Mouse (Mus musculus): ENCODE measurements around the gene Rnls. TPM values are rescaled to one million over a fixed set of nuclear protein-coding genes. Genes with fewer than 3 reads are reported as not detected.

Rnls gene
- polyA plus RNA-seq, 1 experiment from 2014 or later: 7.5 TPM

- peak overlapping the region; percentile 89 for H3K27ac ChIP-seq (ENCODE audit: low read length)
- no peak overlapping the region for H3K4me3 ChIP-seq (ENCODE audit: low read length)
- H3K36me3 ChIP-seq (ENCODE audit: control insufficient read depth, insufficient read depth, low read length): no peaks in the 10 kb centered on the region
- no peaks in the 10 kb centered on the region for H3K27me3 ChIP-seq (ENCODE audit: control insufficient read depth, insufficient read depth, low read depth, low read length)
- 57% methylated on average over 7 of the region's 7 CpGs for WGBS
- no peak for ATAC-seq (ENCODE audit: low read depth)
- H3K4me1 ChIP-seq (replicated peaks; ENCODE audit: control insufficient read depth, insufficient read depth, low read length): peaks cover 7% of the 10 kb centered on the region
- no peaks in the 10 kb centered on the region for H3K9me3 ChIP-seq (ENCODE audit: control insufficient read depth, low read length)
- H3K4me2 ChIP-seq (ENCODE audit: low read depth, low read length): no peak overlapping the region
- no peak overlapping the region for H3K9ac ChIP-seq (ENCODE audit: low read length)
Measured at GRCm38 (mm10) chr19:33109141-33109540, 283.0 kb downstream of the Rnls start.

- no peak overlapping the region for H3K27ac ChIP-seq (ENCODE audit: low read length)
- no peak for ATAC-seq (ENCODE audit: low read depth)
Measured at GRCm38 (mm10) chr19:33103851-33104250, 288.2 kb downstream of the Rnls start.

GRCm38 (mm10) chr19:33102783-33103139, 289.3 kb downstream of the Rnls start:
- H3K9me3 ChIP-seq (ENCODE audit: control insufficient read depth, low read length): no peaks in the 10 kb centered on the region
- no peak overlapping the region for H3K4me3 ChIP-seq (ENCODE audit: low read length)
- ATAC-seq (ENCODE audit: low read depth): peak; percentile 78
- no peaks in the 10 kb centered on the region for H3K27me3 ChIP-seq (ENCODE audit: control insufficient read depth, insufficient read depth, low read depth, low read length)
- H3K27ac ChIP-seq (ENCODE audit: low read length): no peak overlapping the region; the same call in 1 of the 2 replicates
- H3K36me3 ChIP-seq (ENCODE audit: control insufficient read depth, insufficient read depth, low read length): no peaks in the 10 kb centered on the region
- peaks cover 11% of the 10 kb centered on the region for H3K4me1 ChIP-seq (replicated peaks; ENCODE audit: control insufficient read depth, insufficient read depth, low read length)
- 45% methylated on average over 7 of the region's 7 CpGs for WGBS
- H3K4me2 ChIP-seq (ENCODE audit: low read depth, low read length): no peak overlapping the region
- no peak overlapping the region for H3K9ac ChIP-seq (ENCODE audit: low read length)

More at GRCm38 (mm10) chr19:33103851-33104250, 288.2 kb downstream of the Rnls start:
- Histone ChIP-seq H3K9ac (ENCODE audit: low read length) (no peak overlapping the region), H3K27me3 (ENCODE audit: control insufficient read depth, insufficient read depth, low read depth, low read length) (no peaks in the 10 kb centered on the region), H3K4me2 (ENCODE audit: low read depth, low read length) (no peak overlapping the region), H3K4me3 (ENCODE audit: low read length) (no peak overlapping the region), H3K36me3 (ENCODE audit: control insufficient read depth, insufficient read depth, low read length) (no peaks in the 10 kb centered on the region), H3K4me1 (replicated peaks; ENCODE audit: control insufficient read depth, insufficient read depth, low read length) (peaks cover 11% of the 10 kb centered on the region), H3K9me3 (ENCODE audit: control insufficient read depth, low read length) (no peaks in the 10 kb centered on the region)
- WGBS: 88% methylated on average over 6 of the region's 6 CpGs

GRCm38 (mm10) chr19:33102008-33102782, 289.9 kb downstream of the Rnls start:
- ATAC-seq (ENCODE audit: low read depth): peak; percentile 59
- H3K36me3 ChIP-seq (ENCODE audit: control insufficient read depth, insufficient read depth, low read length): no peaks in the 10 kb centered on the region
- H3K4me1 ChIP-seq (replicated peaks; ENCODE audit: control insufficient read depth, insufficient read depth, low read length): peaks cover 11% of the 10 kb centered on the region
- H3K27ac ChIP-seq (ENCODE audit: low read length): peak overlapping the region; percentile 25; the same call in 1 of the 2 replicates
- 54% methylated on average over 7 of the region's 7 CpGs for WGBS
- no peak overlapping the region for H3K9ac ChIP-seq (ENCODE audit: low read length)
- H3K9me3 ChIP-seq (ENCODE audit: control insufficient read depth, low read length): no peaks in the 10 kb centered on the region
- no peak overlapping the region for H3K4me2 ChIP-seq (ENCODE audit: low read depth, low read length)
- H3K4me3 ChIP-seq (ENCODE audit: low read length): no peak overlapping the region
- no peaks in the 10 kb centered on the region for H3K27me3 ChIP-seq (ENCODE audit: control insufficient read depth, insufficient read depth, low read depth, low read length)

- no peaks in the 10 kb centered on the region for H3K36me3 ChIP-seq (ENCODE audit: control insufficient read depth, insufficient read depth, low read length)
- H3K9ac ChIP-seq (ENCODE audit: low read length): no peak overlapping the region
- ATAC-seq (ENCODE audit: low read depth): no peak
- no peaks in the 10 kb centered on the region for H3K27me3 ChIP-seq (ENCODE audit: control insufficient read depth, insufficient read depth, low read depth, low read length)
- H3K27ac ChIP-seq (ENCODE audit: low read length): no peak overlapping the region
- H3K4me1 ChIP-seq (replicated peaks; ENCODE audit: control insufficient read depth, insufficient read depth, low read length): peaks cover 11% of the 10 kb centered on the region
- H3K4me2 ChIP-seq (ENCODE audit: low read depth, low read length): no peak overlapping the region
- H3K9me3 ChIP-seq (ENCODE audit: control insufficient read depth, low read length): no peaks in the 10 kb centered on the region
- no peak overlapping the region for H3K4me3 ChIP-seq (ENCODE audit: low read length)
- 47% methylated on average over 13 of the region's 13 CpGs for WGBS
Measured at GRCm38 (mm10) chr19:33101093-33102007, 290.7 kb downstream of the Rnls start.

GRCm38 (mm10) chr19:33100598-33100997, 291.5 kb downstream of the Rnls start:
- 75% methylated on average over 3 of the region's 3 CpGs for whole genome bisulfite sequencing
- Histone ChIP-seq H3K9me3 (ENCODE audit: control insufficient read depth, low read length) (no peaks in the 10 kb centered on the region), H3K9ac (ENCODE audit: low read length) (no peak overlapping the region), H3K4me3 (ENCODE audit: low read length) (no peak overlapping the region), H3K27ac (ENCODE audit: low read length) (no peak overlapping the region), H3K36me3 (ENCODE audit: control insufficient read depth, insufficient read depth, low read length) (no peaks in the 10 kb centered on the region), H3K4me2 (ENCODE audit: low read depth, low read length) (no peak overlapping the region), H3K27me3 (ENCODE audit: control insufficient read depth, insufficient read depth, low read depth, low read length) (no peaks in the 10 kb centered on the region), H3K4me1 (replicated peaks; ENCODE audit: control insufficient read depth, insufficient read depth, low read length) (peaks cover 11% of the 10 kb centered on the region)
- ATAC-seq (ENCODE audit: low read depth): no peak

- WGBS: 37% methylated on average over 4 of the region's 4 CpGs
- no peaks in the 10 kb centered on the region for H3K36me3 ChIP-seq (ENCODE audit: control insufficient read depth, insufficient read depth, low read length)
- no peak; the same call in 1 of the 2 replicates for ATAC-seq (ENCODE audit: low read depth)
- H3K9ac ChIP-seq (ENCODE audit: low read length): no peak overlapping the region
- H3K4me3 ChIP-seq (ENCODE audit: low read length): no peak overlapping the region
- H3K27ac ChIP-seq (ENCODE audit: low read length): no peak overlapping the region
- peaks cover 11% of the 10 kb centered on the region for H3K4me1 ChIP-seq (replicated peaks; ENCODE audit: control insufficient read depth, insufficient read depth, low read length)
- H3K27me3 ChIP-seq (ENCODE audit: control insufficient read depth, insufficient read depth, low read depth, low read length): no peaks in the 10 kb centered on the region
- H3K4me2 ChIP-seq (ENCODE audit: low read depth, low read length): no peak overlapping the region
- H3K9me3 ChIP-seq (ENCODE audit: control insufficient read depth, low read length): no peaks in the 10 kb centered on the region
Measured at GRCm38 (mm10) chr19:33100031-33100430, 292.1 kb downstream of the Rnls start.

GRCm38 (mm10) chr19:33099201-33099788, 292.8 kb downstream of the Rnls start:
- Histone ChIP-seq H3K4me3 (ENCODE audit: low read length) (no peak overlapping the region), H3K9me3 (ENCODE audit: control insufficient read depth, low read length) (no peaks in the 10 kb centered on the region), H3K36me3 (ENCODE audit: control insufficient read depth, insufficient read depth, low read length) (no peaks in the 10 kb centered on the region), H3K27ac (ENCODE audit: low read length) (no peak overlapping the region), H3K27me3 (ENCODE audit: control insufficient read depth, insufficient read depth, low read depth, low read length) (no peaks in the 10 kb centered on the region), H3K9ac (ENCODE audit: low read length) (no peak overlapping the region), H3K4me2 (ENCODE audit: low read depth, low read length) (no peak overlapping the region), H3K4me1 (replicated peaks; ENCODE audit: control insufficient read depth, insufficient read depth, low read length) (peaks cover 11% of the 10 kb centered on the region)
- 72% methylated on average over 9 of the region's 9 CpGs for WGBS
- ATAC-seq (ENCODE audit: low read depth): no peak

- Histone ChIP-seq H3K27ac (ENCODE audit: low read length) (no peak overlapping the region), H3K4me2 (ENCODE audit: low read depth, low read length) (no peak overlapping the region), H3K27me3 (ENCODE audit: control insufficient read depth, insufficient read depth, low read depth, low read length) (no peaks in the 10 kb centered on the region), H3K9ac (ENCODE audit: low read length) (no peak overlapping the region), H3K36me3 (ENCODE audit: control insufficient read depth, insufficient read depth, low read length) (no peaks in the 10 kb centered on the region), H3K4me3 (ENCODE audit: low read length) (no peak overlapping the region), H3K9me3 (ENCODE audit: control insufficient read depth, low read length) (no peaks in the 10 kb centered on the region), H3K4me1 (replicated peaks; ENCODE audit: control insufficient read depth, insufficient read depth, low read length) (peaks cover 11% of the 10 kb centered on the region)
- WGBS: 35% methylated on average over 3 of the region's 3 CpGs
- no peak for ATAC-seq (ENCODE audit: low read depth)
Measured at GRCm38 (mm10) chr19:33097691-33098090, 294.4 kb downstream of the Rnls start.
